Mouse (Mus musculus) gastrocnemius, postnatal 36 days (tissue): ENCODE data around the gene Grik5. TPM values are rescaled to one million over a fixed set of nuclear protein-coding genes. Genes with fewer than 3 reads are reported as not detected.
A peak's percentile ranks its signal among the peaks of the same experiment; 100 is the strongest.

Source experiments
- DNase-seq, 2 experiments: peaks; one replicate each; pipeline ENCODE4 v3.0.0; 2022
- intact Hi-C: fragments of 180-260 bp; cut with DNase I; formaldehyde crosslinking; loops from one replicate; pipeline ENCODE4 v1.15.1; 2025
- total RNA-seq, 2 experiments: library from RNA; stranded (reverse); gene quantifications; 2 replicates each; pipeline ENCODE4 v1.2.3; 2021

The Grik5 gene
- total RNA-seq, 2 experiments from 2014 or later, result 2.6 to 3.2 TPM

- intact Hi-C loops, result no loop called here
- no peak for DNase-seq
These were observed 71.4 kb downstream of the Grik5 start for GRCm38 (mm10) chr7:25000711-25001110.

DNA sequence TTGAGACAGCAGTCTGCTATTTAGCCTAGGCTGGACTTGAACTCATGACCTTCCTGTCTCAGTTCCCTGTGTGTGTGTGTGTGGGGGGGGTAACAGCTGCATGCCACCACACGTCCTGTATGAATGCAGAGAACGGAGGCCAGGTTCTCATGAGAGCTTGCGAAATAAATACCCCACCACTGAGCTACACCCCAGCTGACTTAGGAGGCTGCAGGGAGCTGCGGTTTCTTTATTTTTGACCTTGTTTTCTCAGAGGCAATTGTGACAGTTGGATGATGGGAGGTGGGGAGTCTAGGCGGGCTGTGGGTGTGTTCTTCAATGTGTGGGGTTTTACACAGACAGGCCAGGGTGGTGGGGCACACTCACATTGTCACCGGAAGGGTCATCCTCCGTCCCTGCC, 71.9 kb downstream of the Grik5 start:
- no peak for DNase-seq
- intact Hi-C loops, result no loop called here

- no peak for DNase-seq
- intact Hi-C loops, result no loop called here
These were observed 79.1 kb downstream of the Grik5 start for GRCm38 (mm10) chr7:24993081-24993480.

DNA sequence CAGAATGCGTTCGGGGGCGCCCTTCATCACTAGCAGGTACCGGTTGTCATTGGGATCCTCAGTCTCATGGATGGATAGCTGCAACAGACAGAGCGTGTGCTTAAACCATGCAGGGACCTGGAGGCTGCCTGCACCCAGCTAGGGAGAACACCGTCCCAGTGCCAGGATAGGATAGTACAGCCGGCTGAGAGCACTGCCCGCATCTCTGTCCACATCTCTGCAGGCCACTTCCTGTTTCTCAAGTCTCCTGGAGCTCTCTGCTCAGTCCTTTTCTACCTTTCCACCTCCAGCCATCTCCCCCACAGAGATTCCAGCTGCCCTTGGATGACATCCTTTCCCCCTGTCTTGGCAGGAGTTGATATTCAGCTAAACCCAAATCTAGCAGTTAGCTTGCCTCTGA, 81.7 kb downstream of the Grik5 start:
- intact Hi-C loops, result no loop called here
- DNase-seq, result no peak

GRCm38 (mm10) chr7:24987941-24988340, 84.2 kb downstream of the Grik5 start:
- intact Hi-C loops, result no loop called here
- no peak for DNase-seq

GRCm38 (mm10) chr7:24985799-24986198, 86.3 kb downstream of the Grik5 start:
- intact Hi-C loops, result no loop called here
- DNase-seq, result no peak

DNA sequence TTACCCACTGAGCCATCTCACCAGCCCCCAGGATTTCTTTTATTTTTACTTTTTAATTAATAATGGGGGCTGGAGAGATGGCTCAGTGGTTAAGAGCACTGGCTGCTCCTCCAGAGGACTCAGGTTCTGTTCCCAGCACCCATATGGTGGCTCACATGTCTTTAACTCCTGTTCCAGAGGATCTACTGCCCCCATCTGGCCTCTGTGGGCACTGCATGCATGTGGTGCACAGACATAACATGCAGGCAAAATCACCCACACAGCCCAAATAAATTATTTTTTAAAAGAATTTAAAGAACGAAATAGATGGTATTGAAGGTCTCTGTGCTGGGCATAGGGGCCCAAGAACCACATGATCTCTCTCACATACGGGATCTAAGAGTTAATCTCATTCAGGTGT, 87.8 kb downstream of the Grik5 start:
- intact Hi-C loops, result no loop called here
- DNase-seq, result no peak

DNA sequence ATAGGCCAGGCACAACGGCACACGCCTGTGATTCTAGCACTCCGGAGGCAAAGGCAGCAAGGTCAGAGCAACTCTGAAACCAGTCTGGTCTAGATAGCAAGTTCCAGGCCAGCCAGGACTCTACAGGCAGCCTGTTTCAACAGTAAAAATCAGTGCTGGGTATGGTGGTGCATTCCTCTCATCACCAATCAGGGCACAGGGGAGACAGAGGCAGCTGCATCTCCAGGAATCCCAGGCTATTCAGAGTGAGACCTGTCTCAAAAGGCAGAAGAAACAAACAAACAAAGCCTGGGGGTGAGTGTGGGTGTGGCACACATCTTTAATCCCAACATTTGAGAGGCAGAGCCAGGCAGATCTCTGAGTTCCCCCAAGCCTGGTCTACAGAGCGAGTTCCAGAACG, 88.8 kb downstream of the Grik5 start:
- DNase-seq, result no peak
- intact Hi-C loops, result no loop called here

GRCm38 (mm10) chr7:24980439-24980838, 91.7 kb downstream of the Grik5 start:
- intact Hi-C loops, result no loop called here
- no peak for DNase-seq

DNA sequence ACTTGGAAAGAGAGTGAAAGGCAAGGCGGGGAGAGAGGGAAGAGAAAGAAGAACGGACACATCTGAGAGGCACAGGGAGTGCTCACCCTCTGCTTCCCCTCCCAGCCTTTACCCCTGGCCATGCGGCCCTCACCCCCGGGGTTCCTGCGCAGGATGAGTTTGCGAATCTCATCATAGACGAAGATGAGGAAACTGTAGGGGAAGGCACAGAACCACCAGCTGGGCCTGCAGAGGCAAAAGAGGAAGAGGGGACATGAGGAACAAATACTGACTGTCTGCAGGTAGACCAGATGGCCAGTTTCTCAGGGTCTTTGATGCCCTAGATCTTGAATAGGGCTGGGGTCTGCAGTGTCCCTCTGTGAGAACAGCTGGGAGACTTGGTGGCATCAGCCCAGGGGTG, 93.4 kb downstream of the Grik5 start:
- DNase-seq, result no peak
- intact Hi-C loops, result loop anchor here (10.0 kb wide), 1 partner anchor 164 kb away; no protein-coding TSS in a partner anchor

- intact Hi-C loops, result loop anchor here (10.0 kb wide), 1 partner anchor 160 kb away; no protein-coding TSS in a partner anchor
- DNase-seq, result no peak
These were observed 97.1 kb downstream of the Grik5 start for GRCm38 (mm10) chr7:24974893-24975595.

- DNase-seq, result no peak
- intact Hi-C loops, result loop anchor here (10.0 kb wide), 1 partner anchor 159 kb away; no protein-coding TSS in a partner anchor
These were observed 98.2 kb downstream of the Grik5 start for GRCm38 (mm10) chr7:24973902-24974301.

DNA sequence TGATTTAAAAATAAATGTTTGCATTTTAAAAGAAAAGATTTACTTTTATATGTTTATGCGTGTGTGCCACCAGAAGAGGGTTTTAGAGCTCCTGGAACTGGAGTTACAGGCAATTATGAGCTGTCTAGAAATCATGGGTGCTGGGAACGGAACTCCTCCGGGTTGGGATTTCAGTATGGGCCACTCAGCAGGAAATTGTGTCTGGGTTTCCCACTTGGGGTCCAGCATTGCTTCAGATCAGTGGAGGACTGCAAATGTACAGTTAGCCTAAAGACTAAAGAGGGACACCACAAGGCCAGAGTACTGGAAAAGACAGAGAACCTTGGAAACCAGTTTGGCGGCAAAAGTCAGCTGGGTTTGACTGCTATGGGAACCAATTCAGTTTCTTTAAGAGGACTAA, 98.9 kb downstream of the Grik5 start:
- no peak for DNase-seq
- intact Hi-C loops, result loop anchor here (10.0 kb wide), 1 partner anchor 158 kb away; no protein-coding TSS in a partner anchor

- intact Hi-C loops, result loop anchor here (10.0 kb wide), 1 partner anchor 157 kb away; no protein-coding TSS in a partner anchor
- DNase-seq, result peak; percentile 85 to 88
These were observed 99.9 kb downstream of the Grik5 start, which contains the start of gene Rabac1 for GRCm38 (mm10) chr7:24971972-24972893. Rabac1 (minus strand) TSS chr7:24972754.

DNA sequence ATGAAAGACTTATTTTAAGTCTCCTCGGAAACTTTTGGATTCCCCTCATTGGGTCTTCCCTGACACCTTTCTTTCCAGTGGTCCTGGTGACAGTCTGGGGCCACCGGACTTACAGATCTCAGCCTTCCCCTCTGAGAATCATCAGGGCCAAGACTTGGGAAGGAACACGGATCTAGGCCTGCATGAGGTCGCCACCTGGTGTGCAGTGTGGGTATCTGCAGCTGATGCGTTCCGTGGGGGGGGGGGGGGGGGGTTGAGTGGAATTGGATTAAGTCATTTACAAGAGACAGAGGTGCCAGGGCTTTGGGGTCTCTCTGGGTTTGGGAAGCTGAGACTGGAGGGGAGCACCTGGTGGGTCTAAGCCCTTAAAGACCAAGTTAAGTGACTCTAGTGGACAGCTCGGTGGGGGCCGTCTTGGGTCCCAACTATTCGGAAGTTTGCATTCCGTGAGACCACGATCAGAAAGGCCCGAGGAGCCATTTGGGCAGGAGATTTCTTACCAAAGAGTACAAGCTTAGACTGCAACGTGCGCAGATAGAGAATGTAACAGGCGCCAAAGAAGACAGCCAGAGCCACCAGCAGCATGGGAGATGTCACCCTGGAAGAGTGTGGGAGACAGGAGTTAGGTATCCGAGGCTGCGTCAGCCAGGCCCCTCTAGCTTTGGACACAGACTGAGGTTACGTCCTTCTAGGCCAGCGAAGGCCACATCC, 100.7 kb downstream of the Grik5 start:
- intact Hi-C loops, result loop anchor here (10.0 kb wide), 1 partner anchor 157 kb away; no protein-coding TSS in a partner anchor
- DNase-seq, result no peak

DNA sequence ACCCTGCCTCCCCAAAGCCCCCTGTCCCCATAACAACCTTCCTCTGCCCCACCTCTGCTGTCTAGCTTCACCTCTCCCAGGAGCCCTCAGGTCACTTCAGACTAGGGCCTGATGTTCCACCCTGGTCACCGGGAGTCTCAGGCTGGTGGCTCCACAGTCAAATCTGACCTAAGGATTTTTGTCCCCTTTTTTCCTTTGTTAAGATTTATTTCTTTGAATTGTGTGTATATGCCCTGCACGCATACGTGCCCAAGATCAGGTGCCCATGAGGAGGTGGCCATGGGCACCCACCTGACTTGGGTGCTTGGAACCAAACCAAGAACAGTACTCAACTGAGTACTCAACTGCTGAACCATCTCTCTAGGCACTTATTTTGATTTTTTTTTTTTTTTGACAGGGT, 101.8 kb downstream of the Grik5 start:
- intact Hi-C loops, result loop anchor here (10.0 kb wide), 1 partner anchor 156 kb away; no protein-coding TSS in a partner anchor

GRCm38 (mm10) chr7:24969805-24970204, 102.3 kb downstream of the Grik5 start:
- no peak for DNase-seq
- intact Hi-C loops, result loop anchor here (2.0 to 10.0 kb wide), 2 partner anchors 77 to 155 kb away; no protein-coding TSS in a partner anchor

More for the DNA sequence above, 101.8 kb downstream of the Grik5 start:
- DNase-seq, result no peak

DNA sequence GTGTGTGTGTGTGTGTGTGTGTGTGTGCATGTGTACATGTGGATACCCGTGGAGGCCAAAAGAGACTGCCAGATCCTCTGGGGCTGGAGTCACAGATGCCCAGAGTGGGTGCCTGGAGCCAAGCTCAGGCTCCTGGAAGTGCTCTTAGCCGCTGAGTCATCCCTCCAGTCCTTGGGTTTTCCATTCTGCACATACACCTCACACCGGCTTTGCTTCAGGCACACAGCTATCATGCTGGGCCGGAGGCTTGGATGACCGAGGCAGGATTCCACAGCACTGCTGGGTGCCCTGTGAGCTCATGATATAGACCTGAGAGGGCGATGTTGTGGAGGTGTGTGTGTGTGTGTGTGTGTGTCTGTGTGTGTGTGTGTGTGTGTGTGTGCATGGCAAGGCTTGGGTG, 103.7 kb downstream of the Grik5 start:
- DNase-seq, result no peak
- intact Hi-C loops, result loop anchor here (2.0 kb wide), 1 partner anchor 76 kb away; no protein-coding TSS in a partner anchor

DNA sequence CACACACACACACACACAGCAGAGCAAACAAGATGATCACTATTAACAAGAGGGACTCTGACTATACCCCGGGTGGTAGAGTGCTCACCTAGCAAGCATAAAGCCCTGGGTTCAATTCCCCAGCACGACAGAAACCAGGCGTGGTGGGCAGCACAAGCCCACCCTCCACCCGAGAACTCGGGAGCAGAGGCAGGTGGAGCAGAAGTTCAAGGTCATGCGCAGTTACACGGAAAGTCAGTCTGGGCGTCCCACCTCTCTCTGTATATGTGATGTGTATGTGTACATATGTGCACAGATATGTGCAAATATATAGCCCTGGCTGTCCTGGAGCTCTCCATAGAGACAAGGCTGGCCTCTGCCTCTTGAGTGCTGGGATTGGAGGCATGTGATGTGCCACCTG, 104.2 kb downstream of the Grik5 start:
- DNase-seq, result no peak
- intact Hi-C loops, result loop anchor here (2.0 kb wide), 1 partner anchor 75 kb away; no protein-coding TSS in a partner anchor

DNA sequence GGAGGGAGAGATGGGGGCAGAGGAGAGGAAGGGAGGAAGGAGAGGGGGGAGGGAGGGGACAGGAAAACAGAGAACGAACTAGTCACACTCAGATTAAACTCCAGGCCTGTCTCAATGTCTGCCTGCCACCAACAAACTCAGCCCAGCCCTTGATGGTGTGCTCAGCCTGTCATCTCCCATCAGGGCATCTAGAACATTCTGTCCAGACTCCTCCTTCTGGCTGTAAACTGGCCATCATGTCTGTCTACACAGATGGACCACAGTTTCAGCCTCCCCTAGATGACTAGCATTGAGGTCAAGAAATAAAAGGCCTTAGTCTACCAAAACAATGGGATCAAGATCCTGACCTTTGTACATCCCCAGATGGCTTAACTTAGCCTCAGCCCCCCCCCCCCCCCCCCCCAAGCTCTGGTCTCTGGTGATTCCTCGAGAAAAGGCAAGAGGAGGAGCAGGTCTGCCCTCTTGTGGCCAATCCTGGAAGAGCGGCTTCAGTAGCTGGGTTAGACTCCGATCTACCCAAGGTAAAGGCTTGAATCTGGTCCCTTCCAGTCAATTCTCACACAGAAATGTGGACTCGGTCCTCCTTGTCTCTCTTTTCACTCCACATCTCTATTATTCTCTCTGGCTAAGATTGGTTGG, 107.1 kb downstream of the Grik5 start:
- peak; percentile 56 to 76 for DNase-seq
- intact Hi-C loops, result no loop called here
